Mouse (Mus musculus) intestine, embryonic 16.5 days (tissue): ENCODE measurements around the gene Galnt16. TPM values are rescaled to one million over a fixed set of nuclear protein-coding genes. Genes with fewer than 3 reads are reported as not detected.

Source experiments
- ATAC-seq: fragments of 200-750 bp; cut with Nextera tagmentation; 2 replicates; pipeline ENCODE4 v1.8.0; 2017; ENCODE audit warnings: moderate TSS enrichment, moderate library complexity
- H3K27ac ChIP-seq: fragments of 300-500 bp; sonication (generic); 2 replicates; pipeline ENCODE4 v1.5.1; 2014; ENCODE audit warnings: mild to moderate bottlenecking, low read length
- H3K27me3 ChIP-seq: fragments of 300-500 bp; sonication (generic); replicated peaks from 2 replicates; pipeline ENCODE4 v1.6.1; 2014; ENCODE audit warnings: low read length, control low read depth, mixed read lengths; ENCODE audit not compliant: control insufficient read depth, insufficient read depth
- H3K36me3 ChIP-seq: fragments of 300-500 bp; sonication (generic); 2 replicates; pipeline ENCODE4 v1.6.1; 2014; ENCODE audit warnings: low read length, control low read depth; ENCODE audit not compliant: control insufficient read depth, insufficient read depth
- H3K4me1 ChIP-seq: fragments of 300-500 bp; sonication (generic); 2 replicates; pipeline ENCODE4 v1.6.1; 2014; ENCODE audit warnings: low read length, control low read depth, mixed read lengths; ENCODE audit not compliant: control insufficient read depth, insufficient read depth
- H3K4me2 ChIP-seq: fragments of 300-500 bp; sonication (generic); 2 replicates; pipeline ENCODE4 v1.6.1; 2014; ENCODE audit warnings: low read depth, low read length, control low read depth
- H3K4me3 ChIP-seq: fragments of 300-500 bp; sonication (generic); 2 replicates; pipeline ENCODE4 v1.5.1; 2014; ENCODE audit warnings: mild to moderate bottlenecking, low read length
- H3K9ac ChIP-seq: fragments of 300-500 bp; sonication (generic); 2 replicates; pipeline ENCODE4 v1.6.1; 2014; ENCODE audit warnings: low read depth, low read length
- H3K9me3 ChIP-seq: fragments of 300-500 bp; sonication (generic); 2 replicates; pipeline ENCODE4 v1.6.1; 2016; ENCODE audit warnings: low read length, control low read depth; ENCODE audit not compliant: control insufficient read depth
- WGBS: fragments of 180-500 bp; shearing (Covaris S2); extraction: QIAGEN DNeasy Blood & Tissue Kit; methylation state at CpG from one replicate; pipeline ENCODE4 v1.1.7; 2014; 5-methylcytosine and 5-hydroxymethylcytosine counted together
- polyA plus RNA-seq: library from polyadenylated mRNA; unstranded; fragments of >200 nt; fragmentation: Nextera tagmentation; extraction: Ambion mirVana; gene quantifications from 2 replicates; pipeline ENCODE4 v1.2.1, GENCODE M21; 2015

The Galnt16 gene
- polyA plus RNA-seq, 1 experiment from 2014 or later: 8.1 TPM

DNA sequence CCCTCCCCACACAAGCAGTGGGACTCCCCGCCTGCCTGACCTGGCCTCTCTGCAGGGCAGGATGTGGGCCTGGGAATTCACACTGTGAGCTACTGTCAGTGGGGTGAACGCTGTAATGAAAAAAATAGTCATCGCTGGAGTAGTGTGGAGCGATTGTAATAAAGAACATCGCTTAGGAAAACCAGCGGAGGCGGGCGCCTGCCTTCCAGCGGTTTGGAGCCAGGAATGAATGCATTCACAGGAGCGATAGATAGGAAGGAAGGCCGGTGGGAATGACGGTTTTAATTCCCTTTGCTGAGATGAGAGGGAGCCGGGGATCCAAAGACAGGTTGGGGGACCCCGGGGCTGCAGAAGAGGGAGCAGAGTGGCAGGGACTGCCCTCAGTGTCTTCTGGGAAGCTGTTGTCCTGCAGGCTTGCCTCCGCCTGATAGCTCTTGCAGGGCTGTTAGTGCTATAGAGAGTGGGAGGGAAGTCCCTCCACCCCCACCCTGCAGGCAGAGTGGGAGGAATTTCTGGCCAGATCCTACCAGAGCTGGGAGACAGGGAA is 56.8 kb downstream of the Galnt16 start:
- H3K27me3 ChIP-seq: no peaks in the 10 kb centered on the region
- no peaks in the 10 kb centered on the region for H3K36me3 ChIP-seq
- 32% methylated on average over 15 of the region's 15 CpGs for WGBS
- ATAC-seq: peak; percentile 40; the same call in 1 of the 2 replicates
- peak overlapping the region; percentile 22; the same call in 1 of the 2 replicates for H3K9ac ChIP-seq
- H3K4me1 ChIP-seq: 0 out of 2 replicates have a peak, but pooled peaks cover 2% of the 10 kb centered on the region
- H3K9me3 ChIP-seq: no peaks in the 10 kb centered on the region
- no peak overlapping the region for H3K27ac ChIP-seq
- no peak overlapping the region for H3K4me3 ChIP-seq
- H3K4me2 ChIP-seq: no peak overlapping the region

DNA sequence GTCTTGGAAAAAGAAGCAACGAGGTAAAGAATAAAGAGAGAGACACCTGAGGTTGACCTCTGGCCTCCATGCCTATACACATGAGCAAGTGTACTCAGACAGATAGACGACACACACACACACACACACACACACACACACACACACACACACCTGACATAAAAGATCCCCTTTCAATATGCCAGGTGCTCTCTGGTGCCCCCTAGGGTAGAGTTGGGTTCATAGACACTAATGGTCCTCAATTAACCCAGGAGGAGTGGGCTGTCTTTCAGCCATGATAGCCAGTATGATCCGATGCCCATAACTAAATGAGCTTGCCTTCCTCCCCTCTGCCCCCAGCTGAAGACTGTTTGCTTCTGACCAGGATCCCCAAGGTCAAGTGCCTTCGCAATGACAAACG is 59.0 kb downstream of the Galnt16 start:
- H3K27me3 ChIP-seq: no peaks in the 10 kb centered on the region
- no peak for ATAC-seq
- WGBS: 67% methylated on average over 5 of the region's 5 CpGs
- no peak overlapping the region for H3K4me3 ChIP-seq
- H3K9ac ChIP-seq: no peak overlapping the region
- no peaks in the 10 kb centered on the region for H3K36me3 ChIP-seq
- no peak overlapping the region for H3K27ac ChIP-seq
- no peaks in the 10 kb centered on the region for H3K9me3 ChIP-seq
- 0 out of 2 replicates have a peak, but pooled peaks cover 2% of the 10 kb centered on the region for H3K4me1 ChIP-seq
- H3K4me2 ChIP-seq: no peak overlapping the region

DNA sequence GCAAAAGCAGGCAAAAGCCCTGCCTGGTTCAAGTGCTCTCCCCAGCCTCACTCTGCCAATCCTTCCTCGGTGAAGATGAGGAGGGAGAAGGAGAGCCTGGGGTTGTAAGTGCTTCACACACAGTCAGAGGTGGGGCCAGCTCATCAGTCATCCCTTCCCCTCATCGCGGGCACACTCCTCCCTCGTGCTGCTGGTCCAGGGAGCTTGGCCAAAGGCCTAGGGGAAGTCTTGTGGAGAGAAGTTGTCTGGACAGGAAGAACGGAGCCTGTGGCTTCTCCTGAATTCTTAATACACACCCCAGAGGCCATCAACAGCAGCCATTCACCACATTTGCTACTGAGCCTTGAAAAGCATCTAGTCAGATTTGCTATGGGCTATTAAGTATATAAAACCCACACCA is 63.3 kb downstream of the Galnt16 start:
- Histone ChIP-seq H3K4me3 (no peak overlapping the region), H3K27me3 (no peaks in the 10 kb centered on the region), H3K27ac (no peak overlapping the region), H3K4me2 (no peak overlapping the region), H3K36me3 (no peaks in the 10 kb centered on the region), H3K4me1 (no peaks in the 10 kb centered on the region), H3K9ac (no peak overlapping the region), H3K9me3 (no peaks in the 10 kb centered on the region)
- ATAC-seq: no peak
- WGBS: 62% methylated on average over 5 of the region's 5 CpGs

DNA sequence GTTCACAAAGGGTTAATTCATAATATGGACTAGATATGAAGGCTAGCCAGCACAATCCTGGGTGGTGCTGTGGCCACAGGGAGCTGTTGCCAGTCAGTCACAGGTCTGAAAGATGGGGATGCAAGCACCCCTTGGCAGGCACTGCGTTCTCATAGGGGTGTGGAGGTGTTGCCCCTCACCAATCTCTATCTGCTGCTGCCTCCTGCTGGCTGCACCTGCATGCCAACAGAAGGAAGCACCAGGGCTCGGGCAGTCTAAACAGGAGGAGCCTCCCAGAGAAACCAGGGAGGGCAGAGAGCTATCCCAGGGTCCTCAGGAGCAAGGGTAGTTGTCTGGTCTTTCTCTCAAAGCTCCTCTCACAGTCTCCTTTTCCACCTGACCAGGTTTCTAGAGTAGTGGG is 66.9 kb downstream of the Galnt16 start:
- Histone ChIP-seq H3K27ac (no peak overlapping the region), H3K4me3 (no peak overlapping the region), H3K36me3 (no peaks in the 10 kb centered on the region), H3K9me3 (no peaks in the 10 kb centered on the region), H3K27me3 (no peaks in the 10 kb centered on the region), H3K4me1 (no peaks in the 10 kb centered on the region), H3K9ac (no peak overlapping the region), H3K4me2 (no peak overlapping the region)
- ATAC-seq: no peak
- WGBS: 20% methylated on average over 2 of the region's 2 CpGs

DNA sequence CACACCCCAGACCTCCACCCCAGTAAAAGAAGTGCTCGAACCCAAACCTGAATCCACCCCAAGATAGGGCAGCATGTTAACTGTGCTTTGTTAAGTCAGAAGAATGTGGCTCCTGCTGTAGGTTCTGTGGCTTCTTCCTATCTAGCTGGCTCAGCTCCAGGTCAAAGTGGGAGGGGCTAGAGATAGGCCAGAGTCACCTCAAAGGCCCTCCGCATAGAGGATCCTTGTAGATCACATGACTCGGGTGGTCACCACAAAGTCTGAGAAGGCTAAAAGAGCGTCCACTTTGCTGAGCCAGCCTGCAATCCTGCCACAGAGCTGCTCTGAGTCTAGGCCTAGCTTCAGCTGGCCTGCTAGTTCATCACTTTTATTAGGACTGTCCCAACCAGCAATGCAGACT is 76.1 kb downstream of the Galnt16 start:
- no peak overlapping the region for H3K9ac ChIP-seq
- no peak overlapping the region for H3K4me2 ChIP-seq
- H3K4me1 ChIP-seq: peaks cover 7% of the 10 kb centered on the region; the same call in 1 of the 2 replicates
- no peak for ATAC-seq
- H3K36me3 ChIP-seq: no peaks in the 10 kb centered on the region
- H3K27ac ChIP-seq: no peak overlapping the region
- H3K27me3 ChIP-seq: no peaks in the 10 kb centered on the region
- no peak overlapping the region for H3K4me3 ChIP-seq
- no peaks in the 10 kb centered on the region for H3K9me3 ChIP-seq
- WGBS: 83% methylated on average over 4 of the region's 4 CpGs

DNA sequence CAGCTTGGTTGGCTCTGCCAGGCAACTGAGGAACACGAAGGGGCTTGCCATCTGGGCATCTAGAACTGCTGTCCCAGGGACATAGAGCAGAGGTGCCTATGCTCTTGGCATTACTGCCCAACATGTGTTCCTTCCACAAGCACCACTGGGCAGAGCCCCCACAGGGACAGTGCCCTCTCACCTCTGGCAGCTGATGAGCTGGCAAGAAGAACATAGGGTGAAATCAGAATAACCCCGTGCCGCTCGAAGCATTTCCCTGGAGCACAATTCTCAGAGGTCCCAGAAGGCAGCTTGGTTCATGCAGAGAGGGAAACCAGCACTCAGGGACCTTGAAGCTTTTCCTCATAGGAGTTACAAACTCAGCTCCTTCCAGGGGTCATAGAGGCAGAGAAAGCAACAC is 76.7 kb downstream of the Galnt16 start:
- WGBS: 90% methylated on average over 4 of the region's 4 CpGs

DNA sequence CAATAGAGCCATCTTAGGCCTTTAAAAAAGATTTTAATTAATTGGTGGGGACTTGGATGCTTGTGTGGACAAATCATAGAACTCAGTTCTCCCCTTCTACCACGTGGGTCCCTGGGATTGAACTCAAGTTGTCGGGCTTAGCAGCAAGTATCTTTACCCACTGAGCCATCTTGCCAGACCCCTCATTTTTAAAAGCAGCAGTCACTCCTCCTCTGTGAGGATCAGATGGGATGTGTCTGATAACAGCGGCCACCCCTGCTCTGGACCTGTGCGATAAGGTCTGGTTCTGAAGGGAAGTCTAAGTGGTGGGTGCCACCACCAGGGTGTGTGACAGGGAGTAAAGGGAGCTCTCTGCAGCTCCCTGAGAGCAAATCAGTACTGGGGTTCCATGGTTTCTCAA is 77.5 kb downstream of the Galnt16 start:
- H3K4me2 ChIP-seq: no peak overlapping the region
- WGBS: 90% methylated on average over 4 of the region's 4 CpGs
- no peaks in the 10 kb centered on the region for H3K9me3 ChIP-seq
- no peak overlapping the region for H3K9ac ChIP-seq
- ATAC-seq: no peak
- H3K27me3 ChIP-seq: no peaks in the 10 kb centered on the region
- no peak overlapping the region for H3K4me3 ChIP-seq
- H3K36me3 ChIP-seq: no peaks in the 10 kb centered on the region
- peaks cover 7% of the 10 kb centered on the region; the same call in 1 of the 2 replicates for H3K4me1 ChIP-seq
- no peak overlapping the region for H3K27ac ChIP-seq

More for the DNA sequence above, 76.7 kb downstream of the Galnt16 start:
- peaks cover 7% of the 10 kb centered on the region; the same call in 1 of the 2 replicates for H3K4me1 ChIP-seq
- no peak overlapping the region for H3K4me2 ChIP-seq
- ATAC-seq: no peak
- no peak overlapping the region for H3K27ac ChIP-seq
- H3K9ac ChIP-seq: no peak overlapping the region
- H3K9me3 ChIP-seq: no peaks in the 10 kb centered on the region
- H3K27me3 ChIP-seq: no peaks in the 10 kb centered on the region
- H3K36me3 ChIP-seq: no peaks in the 10 kb centered on the region
- H3K4me3 ChIP-seq: no peak overlapping the region

DNA sequence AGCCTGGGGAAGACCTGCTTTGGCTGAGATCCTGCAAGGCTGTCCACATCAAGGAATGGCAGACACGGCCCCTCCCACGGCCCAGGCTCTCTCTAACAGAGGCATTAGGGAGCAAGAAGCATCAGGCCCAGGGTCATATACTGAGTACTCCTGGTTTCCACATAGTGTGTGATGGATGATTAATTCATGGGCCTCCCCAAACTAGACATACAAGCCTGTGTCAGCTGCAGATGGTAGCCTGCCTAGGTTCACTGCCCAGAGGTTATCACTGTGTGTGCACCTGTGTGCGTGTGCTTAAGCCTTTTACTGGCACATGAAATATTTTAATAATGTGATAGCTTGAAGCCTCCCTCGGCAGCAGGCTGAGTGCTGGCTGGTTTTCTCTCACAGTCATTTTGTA is 77.9 kb downstream of the Galnt16 start:
- no peaks in the 10 kb centered on the region for H3K36me3 ChIP-seq
- no peak overlapping the region for H3K9ac ChIP-seq
- no peaks in the 10 kb centered on the region for H3K27me3 ChIP-seq
- H3K4me1 ChIP-seq: peaks cover 7% of the 10 kb centered on the region; the same call in 1 of the 2 replicates
- no peak overlapping the region for H3K4me2 ChIP-seq
- no peak overlapping the region for H3K4me3 ChIP-seq
- WGBS: 75% methylated on average over 4 of the region's 4 CpGs
- no peaks in the 10 kb centered on the region for H3K9me3 ChIP-seq
- H3K27ac ChIP-seq: no peak overlapping the region
- ATAC-seq: no peak

DNA sequence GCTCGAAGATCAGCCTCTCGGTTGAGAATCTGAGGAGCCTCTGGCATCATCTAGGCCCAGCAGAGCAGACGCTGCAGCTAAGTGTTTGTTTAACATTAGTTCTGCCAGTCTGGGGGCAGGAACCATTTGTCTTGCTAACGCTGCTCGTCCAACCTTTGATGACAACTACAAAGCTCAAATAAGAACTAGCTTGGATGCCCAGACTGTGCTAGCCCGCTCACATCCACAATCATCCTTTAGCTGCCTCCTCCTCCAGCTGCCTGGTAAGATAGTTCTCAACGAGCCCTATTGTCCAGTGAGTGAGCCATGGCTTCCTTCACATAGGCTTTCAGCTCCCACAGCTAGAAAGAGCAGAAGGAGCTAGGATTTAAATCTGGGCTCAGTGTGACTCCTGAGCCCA is 80.2 kb downstream of the Galnt16 start:
- Histone ChIP-seq H3K27me3 (no peaks in the 10 kb centered on the region), H3K4me1 (peaks cover 7% of the 10 kb centered on the region; the same call in 1 of the 2 replicates), H3K9me3 (no peaks in the 10 kb centered on the region), H3K9ac (no peak overlapping the region), H3K4me2 (no peak overlapping the region), H3K4me3 (no peak overlapping the region), H3K36me3 (no peaks in the 10 kb centered on the region), H3K27ac (no peak overlapping the region)
- WGBS: 36% methylated on average over 7 of the region's 7 CpGs
- ATAC-seq: no peak

DNA sequence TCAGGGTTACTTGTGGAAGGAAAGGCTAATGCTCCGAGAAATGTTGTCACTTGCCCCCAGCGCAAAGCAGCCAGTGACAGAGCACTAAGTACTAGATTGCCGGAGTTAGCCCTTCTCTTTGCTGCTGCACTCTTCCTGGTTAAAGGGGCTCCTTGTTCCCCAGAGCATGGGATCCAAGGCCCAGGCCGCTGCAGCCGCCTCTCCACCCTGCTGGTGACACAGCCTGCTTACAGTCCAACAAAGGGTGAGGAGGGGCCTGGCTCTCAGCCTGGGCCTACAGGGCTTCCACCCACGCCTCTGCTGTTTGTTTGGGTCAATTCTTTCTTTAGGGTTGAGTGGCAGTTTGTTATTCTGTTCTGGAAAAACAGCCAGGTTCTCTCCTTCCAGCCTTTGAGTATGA is 80.7 kb downstream of the Galnt16 start:
- H3K27ac ChIP-seq: no peak overlapping the region
- 57% methylated on average over 6 of the region's 6 CpGs for WGBS
- H3K27me3 ChIP-seq: no peaks in the 10 kb centered on the region
- no peaks in the 10 kb centered on the region for H3K9me3 ChIP-seq
- ATAC-seq: peak; percentile 50; the same call in 1 of the 2 replicates
- H3K4me1 ChIP-seq: peaks cover 7% of the 10 kb centered on the region; the same call in 1 of the 2 replicates
- H3K4me3 ChIP-seq: no peak overlapping the region
- no peak overlapping the region for H3K9ac ChIP-seq
- no peaks in the 10 kb centered on the region for H3K36me3 ChIP-seq
- no peak overlapping the region for H3K4me2 ChIP-seq
